Mouse (Mus musculus): ENCODE measurements around the gene Sec61a1. TPM values are rescaled to one million over a fixed set of nuclear protein-coding genes. Genes with fewer than 3 reads are reported as not detected.

Sec61a1 gene
- total RNA-seq, 2 experiments from 2014 or later = 49.4 to 53.6 TPM

DNA sequence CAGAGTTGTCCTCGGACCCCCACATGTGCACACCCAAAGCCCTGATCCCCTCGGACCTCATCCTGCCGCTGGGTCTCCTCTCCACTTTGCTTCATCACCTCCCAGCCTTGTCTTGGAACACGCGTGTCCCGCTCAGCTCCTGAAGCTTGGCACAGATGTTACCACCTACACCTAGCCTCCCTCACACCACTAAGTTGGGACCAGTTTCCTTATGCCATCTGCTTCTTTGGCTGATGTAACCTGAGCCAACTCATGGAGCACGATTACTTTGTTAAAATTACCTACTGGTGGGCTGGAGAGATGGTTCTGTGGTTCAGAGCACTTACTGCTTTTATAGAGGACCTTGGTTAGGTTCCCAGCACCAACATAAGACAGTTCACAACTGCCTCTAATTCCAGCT is 3.1 kb upstream of the Sec61a1 start:
- no peak for DNase-seq (ENCODE audit: low spot score)
- intact Hi-C loops (cut with DNase I) = no loop called here

DNA sequence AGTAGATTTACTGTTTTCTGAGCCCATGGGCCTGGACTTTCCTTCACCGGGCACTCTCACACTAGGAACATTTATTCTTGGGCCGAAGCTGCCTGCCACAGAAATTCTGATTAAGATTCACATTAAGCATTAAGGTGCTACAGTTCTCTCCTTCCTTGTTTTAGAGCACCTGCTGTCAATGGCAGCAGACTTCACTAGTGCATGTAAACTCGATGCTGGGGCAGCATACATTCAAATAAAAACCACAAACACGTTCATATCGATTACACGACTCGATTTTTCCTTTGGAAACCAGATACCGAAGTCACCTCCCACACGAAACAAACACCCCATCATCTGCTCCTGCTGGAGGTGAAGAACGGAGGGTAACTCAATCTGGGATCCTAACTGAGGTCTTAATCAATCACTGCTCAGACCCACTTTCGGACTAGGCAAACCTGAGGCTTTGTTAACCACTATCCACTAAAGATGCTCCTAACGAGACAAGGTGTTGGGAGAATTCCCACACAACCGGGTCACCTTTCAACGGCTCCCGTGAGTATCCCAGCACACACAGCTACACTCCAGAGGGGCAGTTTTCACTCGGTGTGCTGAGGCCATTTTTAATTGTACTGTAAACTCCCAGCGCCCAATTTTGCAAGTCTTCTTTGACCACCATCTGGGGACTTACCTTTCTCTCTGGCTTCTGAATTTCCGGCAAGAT is 853 bp downstream of the Sec61a1 start:
- no peak for DNase-seq (ENCODE audit: low spot score)

DNA sequence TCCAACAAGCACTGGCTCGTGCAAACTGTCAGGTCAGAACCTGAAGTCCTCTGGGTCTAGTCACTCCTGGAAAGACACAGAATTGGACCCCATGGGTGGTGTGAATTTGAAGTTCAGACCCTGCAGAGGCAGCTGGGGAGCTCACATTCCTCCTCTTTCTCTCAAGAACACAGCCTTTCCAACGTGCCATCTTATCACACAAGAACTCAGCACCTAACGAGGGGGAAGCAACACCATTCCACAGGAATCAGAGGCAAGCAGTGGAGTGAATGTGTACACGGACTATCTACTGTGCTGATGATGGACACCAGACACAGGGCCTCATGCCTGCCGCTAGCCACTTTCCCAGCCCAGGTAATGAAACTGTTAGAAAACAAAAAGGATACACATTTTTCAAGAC is 2.0 kb downstream of the Sec61a1 start:
- intact Hi-C loops (cut with DNase I) = loop anchor here (5.0 to 10.0 kb wide), 2 partner anchors 49 to 602 kb away; partner anchors contain the start of genes Hmces and Ruvbl1
- no peak for DNase-seq (ENCODE audit: low spot score)

More for the DNA sequence above, 853 bp downstream of the Sec61a1 start:
- intact Hi-C loops (cut with DNase I) = loop anchor here (5.0 to 10.0 kb wide), 2 partner anchors 51 to 603 kb away; partner anchors contain the start of genes Hmces and Ruvbl1

DNA sequence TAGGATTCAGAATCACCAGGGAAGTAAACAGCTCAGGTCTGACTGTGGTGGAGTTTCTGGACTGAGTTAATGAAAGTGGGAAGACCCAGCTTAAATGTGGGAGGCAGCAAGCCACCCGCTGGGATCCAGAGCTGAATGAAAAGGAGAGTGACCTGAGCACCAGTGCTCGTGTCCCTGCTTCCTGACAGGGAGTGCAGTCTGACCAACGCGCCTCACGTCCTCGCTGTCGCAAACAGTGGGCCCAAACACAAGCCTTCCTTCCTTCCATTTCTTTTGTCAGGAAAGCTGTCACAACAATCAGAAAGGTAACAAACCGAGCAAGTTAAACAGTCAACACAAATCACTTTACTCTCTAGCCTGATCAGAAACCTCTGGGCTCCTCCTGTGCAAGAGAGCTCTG is 2.7 kb downstream of the Sec61a1 start:
- no peak for DNase-seq (ENCODE audit: low spot score)
- intact Hi-C loops (cut with DNase I) = loop anchor here (5.0 to 10.0 kb wide), 2 partner anchors 49 to 601 kb away; partner anchors contain the start of genes Hmces and Ruvbl1

DNA sequence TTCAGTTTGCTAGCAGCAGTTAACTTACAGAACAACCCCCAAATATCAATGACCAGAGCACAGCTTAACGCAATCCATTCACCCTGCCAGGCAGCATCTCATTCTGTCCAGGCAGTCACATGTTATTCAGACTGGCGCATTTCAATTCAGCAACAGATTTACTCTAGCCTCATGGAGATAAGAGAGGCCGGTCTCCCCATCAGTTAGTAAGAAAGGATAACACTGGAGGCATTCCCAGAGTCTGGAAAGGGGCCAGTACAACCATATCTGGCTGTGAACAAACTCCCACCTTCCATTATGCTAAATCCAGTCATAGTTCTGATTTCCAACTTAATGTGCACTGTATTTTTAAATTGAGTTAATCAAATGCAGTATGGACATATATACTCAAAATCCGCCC is 4.2 kb downstream of the Sec61a1 start:
- DNase-seq (ENCODE audit: low spot score) = no peak
- intact Hi-C loops (cut with DNase I) = loop anchor here (10.0 kb wide), 1 partner anchor 600 kb away; the partner anchor contains the start of gene Hmces

DNA sequence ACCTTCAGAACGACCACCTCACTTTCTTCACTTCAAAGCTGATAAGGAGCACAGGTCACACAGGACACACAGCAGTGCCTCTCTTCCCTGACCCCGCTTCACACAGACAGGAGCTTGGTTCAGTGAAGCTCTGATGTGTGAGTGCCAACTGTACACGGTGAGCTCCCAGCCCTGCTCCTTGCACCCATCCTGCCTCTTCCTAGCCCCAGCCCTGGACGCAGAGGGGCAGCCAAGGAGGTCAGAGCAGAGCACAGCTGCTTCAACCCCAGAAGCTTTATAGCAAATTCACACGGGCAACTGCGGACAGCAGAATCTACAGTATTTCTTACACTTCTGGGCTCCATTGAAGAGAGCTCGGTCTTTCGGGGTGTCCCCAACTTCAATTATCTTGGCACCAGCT is 4.7 kb downstream of the Sec61a1 start:
- DNase-seq (ENCODE audit: low spot score) = no peak
- intact Hi-C loops (cut with DNase I) = loop anchor here (10.0 kb wide), 1 partner anchor 599 kb away; the partner anchor contains the start of gene Hmces

DNA sequence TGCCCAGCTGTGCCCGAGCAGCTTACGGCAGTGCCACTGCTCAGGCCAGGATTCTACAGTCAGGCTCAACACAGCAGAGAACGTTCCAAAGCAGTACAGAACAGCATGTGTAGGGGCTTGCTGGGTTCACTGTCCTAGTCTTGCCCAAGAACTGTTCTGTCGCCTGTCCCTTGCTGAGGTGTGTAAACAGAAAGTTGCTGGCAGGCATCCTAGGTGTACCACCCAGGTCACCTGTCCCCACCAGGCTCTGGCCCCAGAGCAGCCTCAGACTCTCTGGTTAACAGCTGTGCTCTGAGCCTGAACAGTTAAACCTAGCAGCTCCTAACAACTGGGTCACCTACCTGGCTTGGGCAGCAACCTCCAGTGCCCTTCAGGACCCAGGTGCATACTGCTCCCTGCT is 15.7 kb downstream of the Sec61a1 start:
- intact Hi-C loops (cut with DNase I) = loop anchor here (5.0 kb wide), 2 partner anchors 316 to 391 kb away; no protein-coding TSS in a partner anchor
- DNase-seq (ENCODE audit: low spot score) = no peak

DNA sequence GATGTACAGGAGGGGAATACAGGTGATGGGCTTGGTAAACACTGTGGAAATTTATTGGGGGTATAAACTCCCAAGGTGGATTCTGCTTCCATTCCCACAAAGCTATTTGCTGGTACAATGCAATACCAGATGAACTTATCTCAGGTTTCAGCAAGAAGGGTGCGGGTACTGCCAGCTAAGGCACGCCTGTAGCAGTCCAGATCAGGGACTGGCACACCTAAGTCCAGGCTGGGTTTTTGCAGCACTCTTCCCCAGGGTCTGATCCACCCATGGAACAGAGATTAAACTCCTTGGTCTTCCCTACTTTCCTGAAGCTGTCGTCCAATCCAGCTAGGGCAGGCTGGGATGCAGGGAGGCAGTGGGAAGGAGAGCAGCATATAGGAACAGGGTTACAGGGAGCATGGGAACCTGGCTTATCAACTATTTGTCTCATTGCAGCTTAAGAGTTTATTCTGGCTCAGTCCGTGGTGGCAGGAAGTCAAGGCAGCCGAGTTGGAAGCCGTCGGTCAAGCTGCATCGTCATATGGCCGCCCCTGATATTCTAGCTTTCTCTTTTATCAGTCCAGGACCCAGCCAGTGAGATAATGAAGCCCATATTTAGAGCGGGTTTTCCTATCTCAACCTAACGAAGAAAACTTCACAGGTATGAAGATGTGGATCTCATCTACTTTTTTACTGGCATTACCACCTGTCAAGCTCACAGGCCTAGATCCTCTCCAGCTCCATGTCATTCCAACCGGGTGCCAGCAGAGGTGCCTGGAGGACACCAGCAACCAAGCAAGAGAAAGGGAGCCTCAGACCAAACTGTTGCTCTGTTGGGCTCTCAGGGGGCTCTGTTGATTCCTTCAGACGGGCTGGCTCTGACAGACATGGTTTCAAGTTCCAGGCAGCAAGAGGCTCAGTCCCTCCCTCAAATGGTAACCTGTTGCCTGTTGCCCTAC is 16.4 kb downstream of the Sec61a1 start:
- intact Hi-C loops (cut with DNase I) = loop anchor here (5.0 kb wide), 2 partner anchors 315 to 390 kb away; no protein-coding TSS in a partner anchor
- no peak for DNase-seq (ENCODE audit: low spot score)

DNA sequence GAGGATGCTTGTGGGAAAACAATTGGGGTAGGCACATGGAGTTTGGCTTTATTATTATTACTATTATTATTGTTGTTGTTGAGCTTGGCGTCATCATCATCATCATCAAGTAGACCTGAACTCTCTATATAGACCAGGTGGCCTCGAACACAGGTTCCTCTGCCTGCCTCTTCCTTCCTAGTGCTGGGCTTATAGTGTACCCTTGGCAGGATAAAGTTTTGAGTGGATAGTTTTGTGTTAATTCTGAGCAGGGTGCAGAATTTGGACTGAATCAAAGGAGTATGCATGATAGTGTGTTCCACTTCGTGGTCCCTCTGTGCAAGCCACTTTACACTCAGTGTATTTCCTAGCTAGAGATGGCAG is 18.3 kb downstream of the Sec61a1 start:
- DNase-seq (ENCODE audit: low spot score) = no peak
- intact Hi-C loops (cut with DNase I) = loop anchor here (5.0 kb wide), 2 partner anchors 313 to 388 kb away; no protein-coding TSS in a partner anchor

DNA sequence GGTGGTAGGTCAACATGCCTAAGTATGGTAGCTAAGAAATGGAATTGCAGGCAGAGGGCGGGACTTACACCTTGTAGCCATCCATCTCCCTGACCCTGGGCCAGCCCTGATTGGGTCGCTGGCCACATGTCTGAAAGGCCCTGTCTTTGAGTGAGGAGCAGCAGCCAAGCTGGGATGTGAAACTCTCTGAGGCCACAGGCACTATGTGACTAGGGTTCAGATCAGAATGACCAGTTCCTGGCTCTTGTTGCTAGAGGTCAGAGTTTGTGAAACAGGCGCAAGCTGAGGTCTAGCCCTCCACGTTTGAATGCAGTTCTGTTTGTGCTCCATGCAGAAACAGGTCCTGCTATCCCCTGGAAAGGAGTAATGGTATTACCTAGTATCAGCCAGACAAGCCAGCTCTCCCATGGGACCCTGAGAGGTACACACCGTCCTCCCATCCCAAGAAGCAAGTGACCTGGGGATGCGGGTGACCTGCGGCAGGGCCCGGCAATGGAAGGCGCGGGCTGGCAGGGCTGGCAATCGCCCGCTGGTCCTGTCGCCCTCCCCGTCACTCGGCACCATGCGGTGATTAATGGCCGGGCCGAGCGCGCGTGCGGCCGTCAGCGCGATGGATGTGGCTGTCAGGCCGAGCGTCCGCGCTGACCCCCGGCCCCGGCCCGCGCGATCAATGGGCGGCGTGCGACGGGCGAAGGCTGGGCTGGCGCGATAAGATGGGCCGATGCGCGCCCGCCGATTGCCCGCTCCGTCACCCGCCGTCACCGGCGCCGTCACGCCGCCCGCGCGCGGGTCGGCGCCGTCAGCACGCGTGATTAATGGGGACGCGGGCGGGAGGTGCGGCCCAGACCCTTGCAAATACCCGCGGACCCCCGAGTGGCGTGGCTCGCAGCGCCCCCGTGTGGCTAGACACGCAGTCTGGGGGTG is 19.0 kb downstream of the Sec61a1 start:
- no peak for DNase-seq (ENCODE audit: low spot score)
- intact Hi-C loops (cut with DNase I) = loop anchor here (5.0 kb wide), 3 partner anchors 312 to 387 kb away; no protein-coding TSS in a partner anchor

DNA sequence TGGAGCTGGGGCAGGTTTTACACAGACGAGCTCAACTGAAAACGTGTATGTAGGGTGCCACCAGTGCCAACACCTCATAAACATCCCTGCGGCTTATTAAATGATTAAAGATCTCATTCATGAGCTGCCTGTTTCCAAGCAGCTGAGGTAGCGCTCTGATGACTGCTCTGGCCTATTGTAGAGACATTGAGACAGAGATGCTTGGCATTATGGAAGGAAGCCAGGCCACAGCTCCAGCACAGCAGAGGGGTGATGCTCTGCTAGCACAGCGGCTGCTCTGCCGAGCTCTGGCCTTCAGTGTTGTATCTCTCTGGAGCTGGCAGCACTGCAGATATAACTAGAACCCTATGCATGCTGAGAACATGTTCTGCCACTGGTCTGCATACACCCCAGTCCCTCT is 25.0 kb downstream of the Sec61a1 start:
- intact Hi-C loops (cut with DNase I) = no loop called here
- no peak for DNase-seq (ENCODE audit: low spot score)

DNA sequence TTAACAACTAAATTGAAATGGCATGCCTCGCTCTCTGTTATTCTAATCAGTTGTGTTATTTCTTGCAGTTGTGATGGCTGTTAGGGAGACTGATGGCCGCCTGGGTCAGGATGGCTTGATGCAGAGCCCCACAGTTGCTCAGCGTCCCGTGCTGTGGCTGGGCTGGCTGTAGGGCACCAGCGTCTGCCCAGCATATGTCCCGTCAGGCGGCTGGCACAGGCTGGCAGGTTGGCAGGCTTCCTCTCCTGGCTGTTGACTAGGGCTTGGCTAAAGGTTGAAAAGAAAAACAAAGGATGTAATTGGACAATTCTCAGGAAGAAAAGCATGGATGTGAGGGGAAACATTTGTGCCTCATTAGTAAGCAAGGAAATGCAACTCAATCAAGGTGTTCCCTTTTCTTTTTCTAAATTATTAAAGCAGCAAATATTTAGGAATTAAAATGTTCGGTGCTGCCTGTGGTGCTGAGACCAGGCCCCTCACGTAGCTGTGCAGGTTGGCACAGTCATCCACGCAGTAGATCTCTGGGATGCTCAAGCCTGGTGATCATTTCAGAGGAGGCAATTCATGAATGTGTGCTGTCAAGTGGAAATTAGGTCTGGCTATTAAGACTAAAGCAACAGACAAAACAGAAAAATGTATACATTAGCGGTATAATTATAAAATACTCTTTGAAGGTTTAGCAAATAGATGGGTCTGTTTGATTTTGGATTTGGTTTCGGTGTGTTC is 27.9 kb downstream of the Sec61a1 start:
- no peak for DNase-seq (ENCODE audit: low spot score)
- intact Hi-C loops (cut with DNase I) = no loop called here

DNA sequence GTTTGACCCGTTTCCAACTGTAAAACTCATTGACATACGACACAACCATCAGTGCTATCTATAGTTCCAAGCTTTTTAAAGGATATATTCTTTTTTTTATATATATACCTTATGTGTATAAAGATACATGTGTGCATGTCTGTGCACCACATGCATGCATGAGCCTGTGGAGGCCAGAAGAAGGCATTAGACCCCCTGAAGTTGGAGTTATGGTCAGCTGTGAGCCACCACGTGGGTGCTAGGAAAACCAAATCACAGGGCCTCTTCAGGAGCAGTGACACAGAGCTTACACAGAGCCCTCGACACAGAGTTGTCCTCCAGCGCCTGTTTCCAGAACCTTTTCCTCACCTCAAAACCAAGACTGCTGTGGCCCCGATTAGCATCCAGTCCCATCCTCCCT is 28.9 kb downstream of the Sec61a1 start:
- no peak for DNase-seq (ENCODE audit: low spot score)
- intact Hi-C loops (cut with DNase I) = loop anchor here (5.0 kb wide), 2 partner anchors 303 to 378 kb away; no protein-coding TSS in a partner anchor

DNA sequence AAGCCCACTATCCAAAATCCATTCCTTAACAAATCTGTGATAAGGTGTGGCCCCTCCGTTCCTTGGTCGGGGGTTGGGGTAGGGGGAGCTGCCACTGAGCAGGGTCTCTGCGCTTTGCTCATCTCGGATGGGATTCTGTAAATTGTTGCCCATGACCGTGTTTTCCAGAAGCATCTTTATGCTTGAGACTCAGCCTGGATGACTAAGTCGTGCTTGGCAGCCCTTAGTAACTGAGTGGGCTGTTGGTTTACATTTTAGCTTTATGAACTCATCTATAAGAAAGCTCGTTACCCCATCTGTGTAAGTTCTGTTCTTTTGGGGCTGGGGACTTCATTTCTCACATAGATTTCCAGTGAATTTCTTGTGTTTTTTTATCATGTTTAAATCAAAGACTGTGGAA is 29.7 kb downstream of the Sec61a1 start:
- intact Hi-C loops (cut with DNase I) = loop anchor here (5.0 kb wide), 2 partner anchors 302 to 377 kb away; no protein-coding TSS in a partner anchor
- DNase-seq (ENCODE audit: low spot score) = no peak

DNA sequence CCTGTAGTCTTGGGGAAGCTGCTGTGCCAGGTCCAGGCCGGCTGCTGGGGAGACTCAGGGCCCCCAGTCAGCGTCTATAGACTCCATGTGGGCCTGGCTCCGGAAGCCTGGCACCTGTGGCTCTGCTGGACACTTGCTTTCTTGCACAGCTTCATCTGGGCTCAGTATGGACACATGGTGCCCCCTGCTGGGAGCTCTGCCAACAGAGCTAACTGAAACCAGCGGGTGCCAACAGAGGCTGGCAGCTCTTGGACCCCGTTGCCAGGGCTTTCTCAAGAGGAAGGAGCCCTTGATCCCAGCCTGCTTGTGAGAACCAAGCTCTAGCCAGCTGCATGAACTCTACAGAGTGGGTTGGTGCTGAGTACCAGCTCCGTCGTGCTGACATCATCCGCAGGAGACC is 31.8 kb downstream of the Sec61a1 start:
- intact Hi-C loops (cut with DNase I) = loop anchor here (5.0 kb wide), 2 partner anchors 300 to 375 kb away; no protein-coding TSS in a partner anchor
- DNase-seq (ENCODE audit: low spot score) = no peak

DNA sequence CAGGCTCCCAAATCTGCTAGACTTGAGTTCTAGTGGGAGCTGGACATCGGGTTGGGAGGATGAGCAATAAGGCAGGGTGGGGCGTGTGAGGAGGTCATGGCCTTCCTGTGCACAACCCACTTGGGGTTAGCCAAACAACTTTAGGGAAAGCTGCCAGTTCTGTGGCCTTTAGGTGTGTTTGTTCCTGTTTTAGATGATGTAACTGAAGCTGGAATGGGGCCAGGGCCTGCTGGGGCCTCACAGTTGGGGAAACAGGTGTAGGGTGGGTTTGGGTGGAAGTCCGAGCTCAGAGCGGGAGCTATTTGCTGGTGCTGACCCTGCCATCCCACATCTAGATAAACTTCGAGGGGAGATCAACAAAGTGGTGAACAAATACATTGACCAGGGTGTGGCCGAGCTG is 33.3 kb downstream of the Sec61a1 start:
- intact Hi-C loops (cut with DNase I) = loop anchor here (5.0 kb wide), 2 partner anchors 298 to 373 kb away; no protein-coding TSS in a partner anchor
- DNase-seq (ENCODE audit: low spot score) = no peak

DNA sequence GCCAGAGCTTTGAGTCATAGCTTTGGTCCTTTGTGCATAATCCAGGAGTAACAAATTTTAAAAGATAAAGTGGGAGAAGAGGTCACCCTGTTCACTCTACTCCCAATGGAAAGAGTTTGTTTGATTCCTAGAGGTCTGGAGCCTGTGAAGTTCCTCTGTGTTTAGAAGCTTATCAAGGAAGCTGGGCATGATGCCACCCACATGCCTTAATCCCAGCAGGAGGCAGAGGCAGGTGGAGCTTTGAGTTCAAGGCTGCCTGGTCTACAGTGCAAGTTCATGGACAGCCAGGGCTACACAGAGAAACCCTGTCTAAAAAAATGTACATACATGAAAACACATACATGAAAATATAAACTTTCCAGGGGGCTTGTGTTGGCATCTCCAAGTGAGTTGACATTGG is 34.8 kb downstream of the Sec61a1 start:
- intact Hi-C loops (cut with DNase I) = no loop called here
- DNase-seq (ENCODE audit: low spot score) = no peak

DNA sequence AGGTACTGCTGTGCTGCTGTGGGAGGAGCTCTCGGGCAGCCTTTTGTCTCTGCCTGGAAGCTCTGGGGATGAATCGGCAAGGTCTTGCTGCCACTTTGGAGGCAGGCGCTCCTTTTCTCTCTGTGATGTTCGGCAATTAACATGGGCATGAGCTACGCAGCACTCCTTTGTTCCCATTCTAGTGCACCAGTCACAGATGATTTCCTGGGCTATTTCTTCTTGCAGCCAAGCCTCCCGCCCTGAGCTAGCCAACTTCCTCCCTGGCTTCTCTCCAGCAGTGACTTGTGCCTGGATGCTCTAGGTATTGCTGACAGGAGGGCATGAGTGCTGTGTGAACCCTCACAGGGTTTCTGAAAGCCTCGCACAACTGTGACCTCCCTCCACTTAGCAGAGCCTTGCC is 35.6 kb downstream of the Sec61a1 start:
- no peak for DNase-seq (ENCODE audit: low spot score)
- intact Hi-C loops (cut with DNase I) = no loop called here

DNA sequence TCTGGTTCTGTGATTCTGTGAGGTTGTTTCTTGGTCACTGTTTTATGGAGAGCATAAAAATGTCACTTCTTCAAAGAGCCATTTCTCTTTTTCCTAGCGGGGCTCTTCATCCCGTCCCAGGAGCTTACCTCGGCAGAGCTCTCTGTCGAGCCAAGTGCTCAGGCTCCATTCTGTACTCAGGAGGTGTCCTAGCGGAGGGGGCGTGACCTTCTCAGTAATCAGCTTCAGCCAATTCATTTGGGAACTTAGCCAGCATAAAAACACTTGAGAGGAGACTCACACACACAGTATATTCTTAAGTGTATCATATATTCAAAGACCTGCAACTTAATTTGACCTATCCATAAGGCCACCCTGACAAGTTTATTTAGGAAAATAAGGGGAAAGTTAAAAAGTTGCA is 38.3 kb downstream of the Sec61a1 start:
- no peak for DNase-seq (ENCODE audit: low spot score)
- intact Hi-C loops (cut with DNase I) = no loop called here

Measured in heart, postnatal 25 days (tissue).